Mouse (Mus musculus): ENCODE measurements around the gene Scp2.
"Not testable (repeated sequence)": the region's sequence is repeated elsewhere in the genome, so short reads cannot be mapped to it uniquely, and the experiment has no call there.

The Scp2 gene

GRCm38 (mm10) chr4:108109728-108110127 lies 35.1 kb downstream of the Scp2 start:
- in situ Hi-C loops (cut with MboI, MseI): no loop called here

DNA sequence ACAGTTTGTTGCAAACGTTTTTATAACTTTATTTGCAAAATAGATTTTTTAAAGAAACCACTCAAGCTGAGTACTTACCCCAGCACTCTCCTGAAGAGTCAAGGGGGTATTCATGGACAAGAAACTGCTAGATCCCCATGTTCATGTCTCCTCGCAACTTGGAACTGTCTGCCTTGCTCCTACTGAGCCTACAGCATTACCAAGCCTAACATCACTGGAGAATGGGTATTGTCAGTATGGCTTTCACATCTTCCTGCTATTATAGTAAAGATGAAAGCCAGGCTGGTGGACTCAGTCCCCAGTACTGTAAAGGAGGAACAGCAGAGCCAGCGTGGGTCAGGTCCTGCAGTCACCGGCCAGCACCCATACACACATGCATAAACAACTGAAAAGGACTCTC lies 48.5 kb downstream of the Scp2 start, which contains the start of gene Podn:
Gene Podn, minus strand, starts transcription at position 101 of the 400 bp plus-strand sequence.
- in situ Hi-C loops (cut with MboI, MseI): no loop called here

- in situ Hi-C loops (cut with MboI, MseI): no loop called here
Observed at GRCm38 (mm10) chr4:108092741-108093397, 51.9 kb downstream of the Scp2 start.

DNA sequence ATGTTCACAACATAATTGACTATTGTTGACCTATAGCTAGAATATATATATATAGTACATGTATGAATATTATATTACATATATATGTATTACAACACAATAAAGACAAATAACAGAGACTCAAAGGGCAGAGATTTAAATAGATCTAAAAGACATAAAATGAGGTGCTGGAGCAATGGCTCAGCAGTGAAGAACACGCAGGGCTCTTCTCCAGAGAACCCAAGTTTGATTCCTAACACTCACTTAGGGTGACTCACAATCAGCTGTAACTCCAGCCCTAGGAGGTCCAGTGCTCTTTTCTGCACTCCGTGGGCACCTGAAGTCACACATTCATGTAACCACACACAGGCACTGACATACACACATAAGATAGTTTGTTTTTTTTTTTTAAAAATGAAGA lies 60.8 kb downstream of the Scp2 start:
- in situ Hi-C loops (cut with MboI, MseI): no loop called here

GRCm38 (mm10) chr4:108083032-108083735 lies 61.6 kb downstream of the Scp2 start:
- in situ Hi-C loops (cut with MboI, MseI): no loop called here

DNA sequence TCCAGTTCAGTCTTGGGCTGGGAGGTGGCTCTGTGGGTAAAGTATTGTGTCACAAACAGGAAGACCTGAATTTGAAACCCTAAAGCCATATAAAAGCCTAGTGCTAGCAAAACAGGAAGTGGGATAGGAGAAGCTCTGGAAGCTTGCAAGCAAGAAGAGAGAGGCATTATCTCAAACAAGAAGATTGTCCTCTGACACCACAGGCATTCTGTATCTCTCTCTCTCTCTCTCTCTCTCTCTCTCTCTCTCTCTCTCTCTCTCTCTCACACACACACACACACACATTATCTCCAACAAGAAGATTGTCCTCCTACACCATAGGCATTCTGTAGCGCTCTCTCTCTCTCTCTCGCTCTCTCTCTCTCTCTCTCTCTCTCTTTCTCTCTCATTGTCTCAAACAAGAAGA lies 62.4 kb downstream of the Scp2 start:
- in situ Hi-C loops (cut with MboI, MseI): no loop called here

DNA sequence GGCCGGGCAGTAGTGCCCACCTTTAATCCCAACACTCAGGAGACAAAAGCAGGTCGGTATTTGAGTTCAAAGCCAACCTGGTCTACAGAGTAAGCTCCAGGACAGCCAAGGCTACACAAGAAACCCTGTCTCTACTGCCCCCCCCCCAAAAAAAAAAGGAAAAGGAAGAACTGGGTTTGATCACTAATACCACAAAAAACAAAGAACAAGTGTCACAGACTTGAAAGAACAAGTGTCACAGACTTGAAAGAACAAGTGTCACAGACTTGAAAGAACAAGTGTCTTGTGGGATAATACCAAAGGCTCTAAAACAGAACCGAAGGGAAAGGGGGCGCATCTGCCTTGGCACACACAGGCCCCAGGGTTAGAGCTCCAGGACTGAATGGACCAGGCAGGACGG lies 63.9 kb downstream of the Scp2 start:
- in situ Hi-C loops (cut with MboI, MseI): no loop called here

GRCm38 (mm10) chr4:108079762-108080161 lies 65.0 kb downstream of the Scp2 start:
- in situ Hi-C loops (cut with MboI, MseI): no loop called here

GRCm38 (mm10) chr4:108079191-108079590 lies 65.6 kb downstream of the Scp2 start:
- in situ Hi-C loops (cut with MboI, MseI): not testable (repeated sequence)

- in situ Hi-C loops (cut with MboI, MseI): no loop called here
Observed at GRCm38 (mm10) chr4:108077224-108077955, 67.4 kb downstream of the Scp2 start.

GRCm38 (mm10) chr4:108074204-108074823 lies 70.5 kb downstream of the Scp2 start:
- in situ Hi-C loops (cut with MboI, MseI): no loop called here

GRCm38 (mm10) chr4:108072086-108072485 lies 72.7 kb downstream of the Scp2 start:
- in situ Hi-C loops (cut with MboI, MseI): no loop called here

- in situ Hi-C loops (cut with MboI, MseI): no loop called here
Observed at GRCm38 (mm10) chr4:108071235-108071901, 73.4 kb downstream of the Scp2 start.

GRCm38 (mm10) chr4:108070723-108071122 lies 74.1 kb downstream of the Scp2 start:
- in situ Hi-C loops (cut with MboI, MseI): no loop called here

- in situ Hi-C loops (cut with MboI, MseI): no loop called here
Observed at GRCm38 (mm10) chr4:108070286-108070685, 74.5 kb downstream of the Scp2 start.

- in situ Hi-C loops (cut with MboI, MseI): no loop called here
Observed at GRCm38 (mm10) chr4:108068081-108068480, 76.7 kb downstream of the Scp2 start.

GRCm38 (mm10) chr4:108067261-108067660 lies 77.5 kb downstream of the Scp2 start:
- in situ Hi-C loops (cut with MboI, MseI): no loop called here

DNA sequence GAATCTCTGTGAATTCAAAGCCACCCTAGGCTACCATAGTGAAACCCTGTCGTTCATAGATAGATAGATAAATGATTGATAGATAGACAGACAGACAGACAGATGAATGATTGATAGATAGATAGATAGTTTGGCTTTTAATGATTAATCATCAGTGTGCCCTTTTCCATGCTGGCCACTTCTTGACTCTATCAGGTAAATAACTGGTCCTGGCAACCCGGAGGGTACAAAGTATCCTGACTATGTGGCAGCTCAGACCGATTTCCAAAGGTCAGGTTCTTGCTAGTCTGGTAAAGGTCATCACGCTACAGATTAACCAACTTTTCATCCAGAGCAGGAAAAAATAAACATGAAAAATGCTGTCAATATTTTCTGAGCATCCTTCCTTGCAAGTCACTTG lies 78.2 kb downstream of the Scp2 start:
- in situ Hi-C loops (cut with MboI, MseI): no loop called here

DNA sequence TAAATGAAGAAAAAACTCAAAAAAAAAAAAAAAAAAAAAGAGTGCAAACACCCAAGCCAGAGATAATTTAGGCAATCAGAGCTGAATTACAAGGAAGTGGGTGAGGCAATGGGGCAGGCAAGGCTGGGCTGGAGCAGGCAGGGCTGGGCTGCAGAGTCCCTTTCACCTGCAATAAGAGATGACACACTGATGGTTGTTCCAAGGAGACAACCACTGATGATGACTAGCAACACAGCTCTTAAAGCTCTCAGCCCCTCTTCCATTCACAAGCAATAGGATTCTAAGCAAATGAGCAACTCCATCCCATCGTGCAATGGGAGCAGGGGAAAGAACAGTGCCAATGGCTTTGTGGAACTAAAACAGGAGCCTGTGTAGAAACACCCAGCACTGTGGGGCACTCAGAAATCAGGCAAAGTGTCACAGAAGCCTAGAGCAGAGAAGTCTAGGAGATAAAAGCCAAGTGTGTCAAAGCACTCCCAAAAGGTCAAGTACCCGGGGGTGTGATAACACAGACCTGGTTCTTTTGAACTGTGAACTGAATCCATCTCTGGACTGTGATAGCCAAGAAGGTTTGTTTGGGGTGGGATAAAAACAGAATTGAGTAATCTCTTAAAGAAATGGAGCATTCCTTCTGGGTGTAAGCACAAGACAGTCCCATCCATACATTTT lies 79.5 kb downstream of the Scp2 start:
- in situ Hi-C loops (cut with MboI, MseI): no loop called here

GRCm38 (mm10) chr4:108063616-108064015 lies 81.2 kb downstream of the Scp2 start:
- in situ Hi-C loops (cut with MboI, MseI): no loop called here

DNA sequence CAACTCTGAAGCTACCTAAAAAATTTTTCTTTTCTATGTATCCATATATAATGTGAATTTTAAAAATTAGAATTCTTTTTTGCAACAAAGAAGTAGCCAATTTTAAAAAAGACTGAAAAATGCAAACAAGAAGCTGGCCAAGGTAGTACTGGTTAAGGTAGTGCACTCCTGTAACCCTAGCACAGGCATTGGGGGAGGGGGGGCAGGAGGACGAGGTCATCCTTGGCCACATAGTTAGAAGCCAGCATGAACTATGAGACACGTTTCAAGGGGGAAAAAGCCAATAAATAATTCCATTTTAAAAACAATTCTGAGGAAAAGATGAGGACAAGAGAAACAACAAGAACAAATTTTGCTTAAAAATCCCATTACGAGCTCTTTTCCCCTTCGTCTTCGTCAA lies 82.3 kb downstream of the Scp2 start:
- in situ Hi-C loops (cut with MboI, MseI): no loop called here
